Mouse (Mus musculus) ES-Bruce4 (cell line): ENCODE results near the gene Fgg.

Experiments
- CTCF ChIP-seq: IDR thresholded peaks from one replicate; pipeline ENCODE4 v1.8.1; 2011; ENCODE audit warnings: low read depth, low read length
- POLR2A ChIP-seq: IDR thresholded peaks from one replicate; pipeline ENCODE4 v1.8.1; 2011; ENCODE audit warnings: low read length; ENCODE audit not compliant: insufficient read depth

GRCm38 (mm10) chr3:83038865-83039264 is 31.3 kb downstream of the Fgg start:
- TF ChIP-seq CTCF (no peak), POLR2A (no peak)
